Mouse (Mus musculus) heart, postnatal 4 days (tissue): ENCODE results near the gene Rasef. TPM values are rescaled to one million over a fixed set of nuclear protein-coding genes. Genes with fewer than 3 reads are reported as not detected.
"Not testable (repeated sequence)": the region's sequence is repeated elsewhere in the genome, so short reads cannot be mapped to it uniquely, and the experiment has no call there.

Experiments used
- DNase-seq: peaks from one replicate; pipeline ENCODE4 v3.0.0; 2021
- total RNA-seq, 2 experiments: library from RNA; stranded (reverse); gene quantifications; 2 replicates each; pipeline ENCODE4 v1.2.3; 2021

Rasef gene
- under 1 TPM; 0.61 to 0.83 TPM for total RNA-seq

DNA sequence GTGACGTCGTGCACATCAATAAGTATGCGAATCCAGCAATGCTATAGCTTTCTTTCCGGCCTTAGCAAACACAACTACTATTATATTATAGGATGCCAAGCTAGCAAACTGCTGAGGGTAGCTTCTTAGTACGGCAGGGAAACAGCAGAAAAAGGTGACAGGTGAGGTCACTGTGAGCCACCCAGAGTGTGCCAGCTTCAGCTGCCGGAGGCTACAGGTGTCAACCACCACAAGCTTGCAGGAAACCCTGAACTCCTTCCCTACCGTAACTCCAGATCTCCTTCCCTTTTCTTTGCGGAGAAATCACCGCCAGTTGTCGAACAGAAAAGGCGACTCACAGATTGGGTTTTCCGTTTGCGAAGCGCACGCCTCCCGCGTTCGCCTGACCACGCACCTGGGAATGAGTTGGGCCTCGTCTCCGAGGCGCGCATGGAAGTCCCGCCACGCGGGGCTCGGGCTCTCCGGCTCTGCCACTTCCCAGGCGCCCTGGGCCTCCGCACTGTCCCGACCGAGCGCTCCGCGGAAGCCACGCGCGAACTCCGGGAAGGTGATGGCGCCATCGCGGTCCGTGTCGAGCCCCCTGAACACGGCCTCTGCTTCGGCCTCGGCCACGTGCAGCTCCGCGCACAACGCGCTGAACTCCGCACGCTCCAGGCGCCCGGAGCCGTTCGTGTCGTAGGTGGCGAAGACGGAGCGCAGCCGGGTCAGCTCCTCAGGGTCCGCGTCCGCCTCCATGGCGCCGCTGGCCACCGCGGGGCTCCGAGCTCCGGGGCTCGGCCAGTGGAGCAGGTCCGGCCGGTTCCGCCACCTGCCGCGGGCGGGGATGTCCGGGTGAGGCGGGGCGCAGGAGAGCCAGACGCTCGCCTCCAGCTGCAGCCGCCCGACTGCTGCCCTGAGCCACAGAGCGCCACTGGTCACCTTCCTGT lies at the start of gene Rasef:
Rasef (minus strand) TSS at position 735 of the 926 bp plus-strand sequence.
- peak; percentile 32 for DNase-seq

DNA sequence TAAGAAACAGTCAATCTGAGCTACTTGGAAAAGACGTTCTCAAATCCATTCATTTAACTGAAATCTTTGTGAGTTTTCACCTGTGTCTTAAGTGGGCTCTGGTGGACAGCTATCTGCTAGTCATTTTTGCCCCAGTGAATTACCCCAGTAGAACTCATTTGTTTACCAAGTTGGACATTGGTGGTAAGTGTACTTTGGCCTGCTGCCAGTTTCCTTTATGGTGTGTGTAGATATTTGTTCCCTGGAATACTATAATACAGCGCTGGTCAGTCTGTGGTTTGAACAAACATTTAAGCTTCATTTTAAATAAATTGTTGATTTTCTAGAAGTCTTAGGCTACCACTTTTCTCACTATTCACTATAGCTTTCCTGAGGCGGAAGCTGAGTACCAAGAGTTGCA lies 35.8 kb upstream of the Rasef start:
- DNase-seq = no peak

DNA sequence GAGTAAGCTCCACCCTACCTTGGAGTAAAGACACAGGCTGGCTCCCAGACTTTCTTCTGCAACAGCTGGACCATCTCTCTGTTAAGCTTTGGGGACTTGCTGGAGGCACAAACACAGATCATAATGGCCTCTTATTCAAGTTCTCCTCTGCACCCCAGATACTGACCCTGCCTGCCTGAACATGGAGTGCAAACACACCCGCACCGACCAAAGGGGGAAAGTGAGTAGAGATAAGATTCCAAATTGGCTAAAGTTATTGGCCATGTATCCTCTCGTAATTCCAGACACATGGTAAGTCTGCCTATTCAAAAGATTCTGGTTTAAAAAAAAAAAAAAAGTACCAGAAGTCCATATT lies 369 bp upstream of the Rasef start:
- no peak for DNase-seq

DNA sequence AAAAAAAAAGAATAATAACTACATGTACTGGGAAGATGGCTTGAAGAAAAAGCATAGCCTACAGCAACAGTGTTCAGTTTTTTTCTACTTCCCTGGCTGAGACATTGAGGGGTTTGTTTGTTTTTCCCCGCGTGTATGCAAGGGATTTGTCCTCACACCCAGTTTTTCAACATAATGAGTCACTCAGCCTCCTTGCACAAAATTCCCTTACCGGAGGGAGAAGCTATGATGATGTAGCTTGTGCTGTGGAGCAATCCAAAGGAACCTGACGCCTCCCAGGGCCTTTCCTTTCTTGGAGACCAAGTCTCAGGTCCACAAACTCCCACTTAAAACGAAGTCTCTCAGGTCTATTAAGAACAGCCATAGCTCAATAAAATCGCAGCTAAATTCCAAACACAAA lies 1.3 kb downstream of the Rasef start:
- DNase-seq = no peak

DNA sequence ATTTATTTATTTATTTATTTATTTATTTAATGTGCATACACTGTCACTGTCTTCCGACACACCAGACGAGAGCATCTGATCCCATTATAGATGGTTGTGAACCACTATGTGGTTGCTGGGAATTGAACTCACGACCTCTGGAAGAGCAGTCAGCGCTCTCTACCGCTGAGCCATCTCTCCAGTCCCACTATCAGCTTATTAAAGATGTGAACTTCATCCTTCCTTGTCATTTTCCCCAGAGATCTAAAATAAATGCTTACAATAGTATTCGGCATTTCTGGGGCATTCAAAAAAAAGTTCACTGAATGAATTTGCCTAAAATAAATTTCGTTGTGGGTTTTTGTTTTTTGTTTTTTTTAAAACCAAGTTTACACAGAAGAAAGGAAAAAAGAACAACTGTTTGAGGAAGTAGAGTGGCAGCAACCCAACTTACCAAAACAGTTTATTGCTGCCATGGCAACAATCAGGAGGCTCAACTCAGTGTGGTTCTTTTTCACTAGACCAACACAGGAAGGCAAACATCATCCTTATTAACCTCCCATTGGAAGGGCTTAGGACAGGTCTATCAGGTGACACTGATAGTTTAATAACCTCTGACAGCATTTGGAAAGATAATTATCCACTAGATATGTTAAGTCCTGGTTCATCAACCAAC lies 2.6 kb downstream of the Rasef start:
- DNase-seq = peak; percentile 22

DNA sequence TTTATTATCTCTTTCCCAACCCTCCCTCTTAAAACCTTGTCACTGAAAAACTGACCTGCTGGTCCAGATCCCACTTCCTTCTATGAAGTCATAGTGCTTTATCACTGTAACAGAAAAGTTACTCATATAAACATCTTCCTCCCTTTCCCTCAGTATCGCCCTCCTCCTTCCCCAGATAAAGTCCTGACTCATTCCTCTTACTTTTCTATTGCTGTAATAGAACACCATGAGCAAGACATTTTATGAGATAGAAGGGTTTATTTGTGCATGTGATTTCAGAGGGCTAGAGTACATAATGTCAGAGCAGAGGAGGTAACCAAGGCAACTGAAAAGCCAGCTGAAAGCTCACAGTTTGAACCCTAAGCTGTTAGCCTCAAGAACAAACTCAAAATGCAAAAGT lies 6.6 kb downstream of the Rasef start:
- DNase-seq = no peak

DNA sequence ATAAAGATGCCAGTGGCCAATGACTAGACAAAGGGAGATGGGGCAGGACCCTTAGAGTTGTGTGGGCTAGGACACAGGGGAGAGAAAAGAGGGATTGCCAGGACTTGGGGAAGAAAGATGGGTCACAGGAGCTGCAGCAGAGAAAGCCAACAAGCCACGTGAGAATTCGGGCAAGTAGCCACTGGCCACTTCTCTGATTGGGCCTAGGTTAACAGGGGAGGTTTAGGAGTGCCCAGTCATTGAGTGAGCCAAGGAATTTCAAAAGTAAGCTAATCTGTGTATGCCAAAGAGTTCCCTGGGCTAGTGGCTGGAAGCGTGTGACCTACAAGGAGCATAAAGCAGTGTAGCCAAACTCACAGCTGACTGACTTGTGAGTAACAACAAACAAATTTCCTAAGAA lies 9.7 kb downstream of the Rasef start:
- no peak for DNase-seq

DNA sequence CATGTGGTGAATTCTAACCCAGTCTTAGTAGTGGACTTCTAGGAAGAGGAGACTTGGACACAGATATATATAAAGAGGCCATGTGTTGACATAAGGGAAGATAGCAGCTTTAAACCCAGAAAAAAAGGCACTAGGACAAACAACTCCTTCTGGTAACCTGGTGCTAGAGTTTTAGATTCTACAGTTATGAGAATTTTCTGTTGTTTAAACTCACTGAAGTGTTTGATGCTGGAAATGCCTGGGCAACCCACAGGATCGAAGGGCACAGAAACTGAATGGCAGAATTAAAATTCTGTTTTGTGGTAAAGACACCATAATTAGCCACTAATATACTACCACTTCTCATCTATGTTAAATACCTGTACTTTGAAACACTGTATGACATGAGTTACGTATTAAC lies 15.5 kb downstream of the Rasef start:
- no peak for DNase-seq

DNA sequence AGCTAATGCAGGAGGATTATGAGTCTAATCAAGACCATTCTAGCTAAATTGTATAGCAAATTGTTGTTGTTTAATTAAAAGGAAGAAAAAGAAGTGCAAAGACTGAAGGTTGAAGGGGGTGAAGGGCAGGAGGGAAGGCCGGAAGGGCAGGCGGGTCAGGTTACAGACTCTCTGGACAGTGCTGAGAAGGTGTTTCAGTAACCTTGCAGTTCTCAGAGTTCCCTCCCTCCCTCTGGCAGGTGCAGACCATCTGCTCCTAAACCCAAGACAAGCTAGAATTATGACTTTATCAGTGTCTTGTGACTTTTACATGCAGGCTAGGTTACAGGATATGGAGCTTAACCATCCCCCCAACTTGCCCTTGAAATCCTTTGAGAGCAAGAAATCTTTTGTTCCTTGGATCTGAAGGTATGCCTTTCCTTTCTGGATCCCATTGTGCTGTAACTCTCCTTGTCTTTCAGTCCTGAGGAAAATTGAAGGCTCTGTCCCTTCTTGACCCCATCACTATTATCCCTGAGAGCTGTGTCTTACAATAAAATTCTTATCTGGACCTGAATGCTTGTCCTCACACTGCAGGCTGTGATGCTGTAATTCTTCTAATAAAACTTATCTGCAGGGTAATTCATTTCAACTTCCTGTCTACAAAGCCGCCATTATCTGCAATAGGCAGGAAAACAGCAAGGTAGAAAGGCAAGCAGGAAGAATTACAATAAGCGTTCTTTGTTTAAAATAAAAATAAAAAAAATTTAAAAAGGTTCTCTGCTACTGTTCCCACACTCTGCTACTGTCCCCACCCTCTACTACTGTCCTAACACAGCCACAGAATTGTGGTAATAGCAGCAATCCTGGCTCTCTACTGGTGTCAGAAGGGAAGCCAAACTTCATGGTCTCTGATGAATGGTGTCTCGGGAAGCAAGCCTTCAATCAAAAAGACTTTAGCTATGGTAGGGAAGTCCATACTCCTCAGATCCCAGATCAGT lies 16.7 kb downstream of the Rasef start:
- no peak for DNase-seq

DNA sequence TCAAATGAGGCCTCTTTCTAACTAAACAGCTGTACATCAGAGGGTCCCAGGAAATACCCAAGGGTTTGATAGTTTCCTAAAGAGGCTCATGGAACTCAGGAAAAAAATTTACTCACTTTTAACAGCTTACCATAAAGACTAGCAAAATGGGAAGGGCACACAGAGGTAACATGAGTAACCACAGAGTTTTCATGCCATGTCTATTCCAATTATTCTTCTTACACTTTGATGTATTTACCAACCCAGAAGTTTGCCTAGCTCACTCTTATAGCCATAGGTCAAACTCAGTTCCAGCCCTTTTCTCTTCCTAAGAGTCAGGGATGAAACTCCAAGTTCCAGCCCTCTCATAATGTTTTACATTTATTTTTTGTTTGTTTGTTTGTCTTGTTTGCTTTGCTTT lies 18.8 kb downstream of the Rasef start:
- no peak for DNase-seq

DNA sequence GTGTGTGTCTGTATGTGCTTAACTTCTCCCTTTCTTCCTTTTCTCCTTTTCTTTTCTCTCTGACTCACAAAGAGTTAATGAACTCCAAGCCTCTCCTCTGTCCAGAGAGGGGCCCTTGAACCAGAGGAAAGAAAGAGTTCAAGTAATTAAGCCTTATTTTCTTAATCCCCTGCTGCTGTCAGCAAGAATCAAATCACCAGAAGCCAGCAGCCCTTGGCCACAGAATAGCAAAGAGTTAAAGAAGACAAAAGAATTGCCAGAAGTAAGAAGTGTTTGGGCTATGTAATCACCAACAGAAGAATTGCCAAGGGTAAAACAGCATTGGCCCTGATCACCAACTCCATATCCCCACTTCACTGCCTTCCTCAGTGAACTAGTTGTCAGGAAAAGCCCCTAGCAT lies 20.2 kb downstream of the Rasef start:
- no peak for DNase-seq

DNA sequence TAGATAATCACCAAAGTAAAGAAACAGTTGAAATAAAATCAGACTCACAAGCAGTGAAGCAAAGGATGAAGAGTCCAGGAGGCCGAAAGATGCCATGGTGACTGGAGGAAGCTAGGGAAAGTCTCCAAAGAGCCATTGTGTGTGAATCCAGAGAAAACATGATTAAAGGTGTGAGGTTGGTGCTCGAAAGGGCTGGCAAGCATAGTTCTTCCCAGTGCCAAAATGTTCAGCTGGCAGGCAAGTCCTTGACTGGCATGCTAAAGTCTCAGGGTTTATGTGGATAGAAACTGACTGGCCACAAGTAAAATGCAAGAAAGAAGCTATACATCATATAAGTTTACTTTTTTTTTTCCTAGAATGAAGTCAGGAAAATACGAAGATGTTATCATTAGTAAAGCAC lies 22.6 kb downstream of the Rasef start:
- DNase-seq = no peak

DNA sequence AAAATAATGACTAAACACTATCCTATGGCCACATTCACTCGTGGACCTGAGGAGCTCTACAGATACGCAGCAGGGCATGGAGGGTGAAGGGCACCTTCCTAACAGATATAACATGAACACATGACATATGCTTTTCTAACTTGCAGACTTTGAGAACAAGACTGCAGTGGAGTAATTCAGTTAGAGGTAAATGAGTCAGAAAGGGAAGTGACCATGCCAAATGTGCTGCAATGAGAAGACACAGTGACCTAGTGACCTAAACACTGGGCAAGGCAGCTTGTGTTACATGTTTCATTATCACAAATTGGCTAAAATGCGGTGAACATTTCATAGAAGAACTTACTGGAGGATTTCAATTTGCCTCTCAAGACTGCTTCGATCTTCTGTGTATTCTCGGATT lies 42.6 kb downstream of the Rasef start:
- no peak for DNase-seq

DNA sequence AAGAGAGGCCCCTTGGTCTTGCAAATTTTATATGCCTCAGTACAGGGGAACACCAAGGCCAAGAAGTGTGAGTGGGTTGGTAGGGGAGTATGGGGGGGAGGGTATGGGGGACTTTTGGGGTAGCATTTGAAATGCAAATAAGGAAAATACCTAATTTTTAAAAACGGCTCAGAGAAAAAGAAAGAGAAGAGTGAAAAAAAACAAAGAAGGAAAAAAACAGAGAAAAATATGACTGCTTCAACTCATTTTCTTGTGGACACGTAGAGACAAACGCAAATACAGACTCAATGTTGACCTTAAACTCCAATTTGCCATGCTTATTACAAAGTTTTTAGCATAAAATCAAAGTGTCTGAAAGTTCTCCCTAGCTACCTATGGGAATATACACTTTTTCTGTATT lies 51.4 kb downstream of the Rasef start:
- no peak for DNase-seq

DNA sequence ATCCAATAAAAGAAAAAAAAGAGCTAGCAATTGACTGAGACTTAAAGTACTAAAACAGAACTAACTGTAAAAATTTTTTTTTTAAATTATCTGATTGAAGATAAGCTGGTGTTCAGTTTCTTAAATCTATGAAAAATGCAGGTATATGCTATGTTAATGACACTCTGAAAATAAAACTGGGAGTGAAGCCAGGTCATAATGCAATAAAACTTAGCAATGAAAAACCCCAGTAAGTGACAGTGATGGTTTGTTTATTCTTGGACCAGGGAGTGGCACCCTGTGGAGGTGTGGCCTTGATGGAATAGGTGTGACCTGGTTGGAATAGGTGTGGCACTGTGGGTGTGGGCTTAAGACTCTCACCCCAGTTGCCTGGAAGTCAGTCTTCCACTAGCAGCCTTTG lies 71.0 kb downstream of the Rasef start:
- DNase-seq = no peak

DNA sequence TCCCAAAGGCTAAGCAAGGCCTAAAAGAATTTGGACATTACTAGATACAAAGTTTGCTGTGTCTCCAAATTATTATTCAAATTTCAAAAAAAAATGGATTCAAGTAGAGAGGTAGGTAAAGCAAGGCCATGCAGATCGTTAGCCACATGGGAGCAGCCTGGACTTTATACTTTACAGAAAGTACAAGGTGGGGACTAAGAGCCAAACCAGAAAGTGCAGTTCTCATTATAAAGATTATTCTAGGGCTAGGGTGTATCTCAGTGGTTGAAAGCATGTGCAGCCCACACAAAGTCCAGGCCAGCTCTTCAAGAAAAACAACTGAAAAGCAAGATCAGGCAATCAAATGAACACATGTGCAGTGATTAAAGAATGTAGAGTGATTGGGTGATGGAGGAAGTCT lies 72.0 kb downstream of the Rasef start:
- no peak for DNase-seq

DNA sequence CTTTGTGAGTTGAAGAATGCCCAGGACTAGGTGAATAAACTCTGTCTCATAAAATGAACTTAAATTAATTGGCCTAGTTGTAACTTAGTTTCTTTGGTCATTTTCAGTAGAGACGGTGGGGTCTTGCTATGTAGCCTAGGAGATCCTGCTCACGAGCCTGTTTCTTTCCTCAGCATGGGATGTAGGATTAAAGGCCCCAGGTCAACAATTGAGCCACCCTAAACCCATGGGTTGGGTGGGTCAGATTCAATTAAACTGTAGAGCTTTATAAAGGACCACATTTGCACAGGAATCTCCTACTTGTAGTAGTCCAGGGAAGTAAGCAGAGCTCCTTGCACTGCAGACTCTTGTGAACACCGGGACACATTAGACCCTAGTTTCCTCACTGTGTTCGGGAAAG lies 107.6 kb downstream of the Rasef start, which contains the start of gene Gm428:
Gm428 (plus strand) TSS at position 301 of the 400 bp plus-strand sequence.
- not testable (repeated sequence) for DNase-seq

DNA sequence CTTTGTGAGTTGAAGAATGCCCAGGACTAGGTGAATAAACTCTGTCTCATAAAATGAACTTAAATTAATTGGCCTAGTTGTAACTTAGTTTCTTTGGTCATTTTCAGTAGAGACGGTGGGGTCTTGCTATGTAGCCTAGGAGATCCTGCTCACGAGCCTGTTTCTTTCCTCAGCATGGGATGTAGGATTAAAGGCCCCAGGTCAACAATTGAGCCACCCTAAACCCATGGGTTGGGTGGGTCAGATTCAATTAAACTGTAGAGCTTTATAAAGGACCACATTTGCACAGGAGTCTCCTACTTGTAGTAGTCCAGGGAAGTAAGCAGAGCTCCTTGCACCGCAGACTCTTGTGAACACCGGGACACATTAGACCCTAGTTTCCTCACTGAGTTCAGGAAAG lies 122.7 kb downstream of the Rasef start, which contains the start of gene Gm11239:
Gm11239 (plus strand) TSS at position 301 of the 400 bp plus-strand sequence.
- DNase-seq = not testable (repeated sequence)
